Mouse (Mus musculus) cortical plate, adult 2 months (tissue): Measurements from ENCODE around the gene Gm1043. TPM values are rescaled to one million over a fixed set of nuclear protein-coding genes. Genes with fewer than 3 reads are reported as not detected.

Source experiments
- H3K27ac ChIP-seq: fragments of 200-500 bp; 2 replicates; pipeline ENCODE4 v1.5.1; 2012; ENCODE audit warnings: low read length, control low read depth, inconsistent platforms; ENCODE audit not compliant: insufficient read depth
- H3K4me1 ChIP-seq: fragments of 200-500 bp; 2 replicates; pipeline ENCODE4 v1.6.1; 2011; ENCODE audit warnings: low read length; ENCODE audit not compliant: control insufficient read depth, insufficient read depth
- H3K4me3 ChIP-seq: fragments of 200-500 bp; 2 replicates; pipeline ENCODE4 v1.5.1; 2011; ENCODE audit warnings: mild to moderate bottlenecking, low read length, control low read depth; ENCODE audit not compliant: insufficient read depth
- CTCF ChIP-seq: fragments of 200-500 bp; IDR thresholded peaks from 2 replicates; pipeline ENCODE4 v1.5.1; 2011; ENCODE audit warnings: mild to moderate bottlenecking, control low read depth, low read length; ENCODE audit not compliant: insufficient read depth; ENCODE audit errors: extremely low read depth
- POLR2A ChIP-seq: fragments of 200-500 bp; IDR thresholded peaks from 2 replicates; pipeline ENCODE4 v1.6.1; 2011; ENCODE audit warnings: mild to moderate bottlenecking, low read length, control low read depth; ENCODE audit not compliant: insufficient read depth; ENCODE audit errors: extremely low read depth
- polyA plus RNA-seq: library from polyadenylated mRNA; depleted of rRNA; stranded (reverse); fragments of >200 nt; gene quantifications from 2 replicates; pipeline ENCODE4 v1.2.3, GENCODE M21; 2012

Gene Gm1043
- polyA plus RNA-seq, 1 experiment = 20.1 TPM

DNA sequence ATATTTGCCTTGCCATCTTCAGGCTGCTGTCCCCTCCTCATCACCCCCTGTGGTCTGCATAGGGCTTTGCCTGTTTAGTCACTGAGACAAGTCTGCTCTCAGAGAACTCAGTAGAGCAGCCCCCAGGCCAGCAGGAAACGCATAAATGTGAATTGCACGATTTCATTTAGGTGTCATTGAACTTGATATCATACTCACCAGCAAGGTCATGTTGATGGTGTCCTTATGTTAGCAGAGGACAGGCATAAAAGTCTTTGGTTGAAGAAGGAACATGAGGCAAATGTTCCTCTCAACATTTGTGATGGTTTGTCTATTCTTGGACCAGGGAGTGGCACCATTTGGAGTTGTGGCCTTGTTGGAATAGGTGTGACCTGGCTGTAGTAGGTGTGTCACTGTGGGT lies 2.6 kb downstream of the Gm1043 start:
- no peak overlapping the region for H3K4me3 ChIP-seq
- TF ChIP-seq POLR2A (no peak), CTCF (no peak)
- H3K4me1 ChIP-seq = peaks cover 22% of the 10 kb centered on the region
- H3K27ac ChIP-seq = no peak overlapping the region

DNA sequence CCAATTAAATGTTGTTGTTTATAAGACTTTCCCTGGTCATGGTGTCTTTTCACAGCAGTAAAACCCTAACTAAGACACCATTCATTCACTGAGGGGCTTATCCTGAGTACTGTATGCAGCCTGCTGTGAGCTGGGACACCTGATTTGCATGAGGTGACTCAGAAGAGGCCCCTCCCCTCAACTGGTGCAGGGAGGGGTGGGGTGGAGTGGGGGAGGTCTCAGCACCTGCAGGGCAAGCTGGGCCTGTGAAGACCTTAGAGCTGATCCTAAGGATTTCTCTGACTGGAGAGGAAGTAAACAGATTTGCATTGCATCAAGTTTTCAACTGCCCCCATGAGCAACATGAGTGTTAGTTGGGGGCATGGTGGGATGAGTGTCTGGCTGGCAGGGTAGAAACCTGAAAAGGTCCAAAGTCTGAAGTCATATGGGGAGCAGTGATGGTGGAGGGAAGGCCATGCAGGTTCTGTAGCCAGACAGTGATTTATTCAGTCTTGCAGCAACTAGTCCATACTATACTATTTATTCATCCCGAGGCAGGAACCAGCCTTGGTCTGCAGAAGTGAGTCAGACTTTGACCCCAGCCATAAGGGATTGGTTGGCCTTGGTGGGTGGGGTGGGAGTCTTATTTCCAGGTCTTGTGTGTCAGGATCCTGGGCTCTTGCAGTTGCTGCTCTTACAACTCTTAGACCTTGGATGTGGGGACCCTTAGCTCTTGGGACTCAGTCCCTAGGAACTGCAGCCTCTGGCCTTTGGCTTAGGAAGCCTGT lies 3.4 kb downstream of the Gm1043 start:
- TF ChIP-seq CTCF (no peak), POLR2A (no peak)
- no peak overlapping the region for H3K4me3 ChIP-seq
- H3K27ac ChIP-seq = no peak overlapping the region
- peaks cover 16% of the 10 kb centered on the region for H3K4me1 ChIP-seq

DNA sequence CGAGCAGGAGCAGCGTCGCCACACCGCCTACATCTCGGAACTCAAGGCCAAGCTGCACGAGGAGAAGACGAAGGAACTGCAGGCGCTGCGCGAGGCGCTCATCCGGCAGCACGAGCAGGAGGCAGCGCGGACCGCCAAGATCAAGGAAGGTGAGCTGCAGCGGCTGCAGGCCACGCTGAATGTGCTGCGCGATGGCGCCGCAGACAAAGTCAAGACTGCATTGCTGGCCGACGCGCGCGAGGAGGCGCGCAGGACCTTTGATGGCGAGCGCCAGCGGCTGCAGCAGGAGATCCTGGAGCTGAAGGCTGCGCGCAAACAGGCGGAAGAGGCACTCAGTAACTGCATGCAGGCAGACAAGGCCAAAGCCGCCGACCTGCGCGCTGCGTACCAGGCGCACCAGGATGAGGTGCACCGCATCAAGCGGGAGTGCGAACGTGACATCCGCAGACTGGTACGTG lies 6.0 kb downstream of the Gm1043 start:
- H3K4me3 ChIP-seq = no peak overlapping the region
- TF ChIP-seq POLR2A (no peak), CTCF (no peak)
- H3K27ac ChIP-seq = no peak overlapping the region
- H3K4me1 ChIP-seq = peaks cover 7% of the 10 kb centered on the region; the same call in 1 of the 2 replicates

DNA sequence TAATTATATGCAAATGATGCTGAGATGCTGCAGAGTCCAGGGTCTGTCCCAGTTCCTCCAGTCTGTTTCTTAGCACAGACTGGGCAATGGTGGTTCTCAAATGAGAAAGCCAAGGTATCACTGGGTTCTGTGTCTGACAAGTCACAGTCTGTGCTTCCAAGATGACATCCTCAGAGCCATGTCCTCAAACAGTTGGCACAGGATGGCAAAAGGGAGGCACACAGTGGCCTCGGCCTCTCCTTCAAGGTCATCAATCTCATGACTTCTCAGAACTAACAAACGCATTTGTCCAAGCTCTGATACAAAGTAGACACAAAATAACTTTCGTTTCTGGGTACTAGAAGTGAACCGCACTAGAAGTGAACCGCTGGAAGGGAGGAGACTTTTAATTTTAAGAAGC lies 9.8 kb downstream of the Gm1043 start:
- H3K4me3 ChIP-seq = no peak overlapping the region
- H3K27ac ChIP-seq = no peak overlapping the region
- no peak for TF ChIP-seq POLR2A
- TF ChIP-seq CTCF = no peak
- peaks cover 7% of the 10 kb centered on the region; the same call in 1 of the 2 replicates for H3K4me1 ChIP-seq

DNA sequence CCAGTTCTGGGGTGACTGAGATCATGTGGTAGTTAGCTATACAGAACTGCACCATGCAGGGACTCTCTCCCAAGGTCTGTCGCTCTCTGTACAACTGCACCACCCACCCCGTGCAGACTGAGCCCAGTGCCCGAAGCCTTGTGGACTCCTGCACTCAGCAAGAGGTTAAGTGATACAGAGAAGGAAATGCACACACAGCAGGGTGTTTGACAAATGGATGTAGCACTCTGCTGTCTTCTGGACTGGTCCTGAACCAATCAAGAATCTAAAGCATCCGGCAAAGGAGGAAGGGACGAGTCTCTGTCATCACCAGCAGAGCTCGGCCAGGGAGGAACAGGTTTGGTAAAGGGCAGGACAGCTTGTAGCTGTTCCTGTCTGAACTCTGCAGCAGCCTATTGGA lies 12.4 kb downstream of the Gm1043 start:
- H3K4me3 ChIP-seq = no peak overlapping the region

DNA sequence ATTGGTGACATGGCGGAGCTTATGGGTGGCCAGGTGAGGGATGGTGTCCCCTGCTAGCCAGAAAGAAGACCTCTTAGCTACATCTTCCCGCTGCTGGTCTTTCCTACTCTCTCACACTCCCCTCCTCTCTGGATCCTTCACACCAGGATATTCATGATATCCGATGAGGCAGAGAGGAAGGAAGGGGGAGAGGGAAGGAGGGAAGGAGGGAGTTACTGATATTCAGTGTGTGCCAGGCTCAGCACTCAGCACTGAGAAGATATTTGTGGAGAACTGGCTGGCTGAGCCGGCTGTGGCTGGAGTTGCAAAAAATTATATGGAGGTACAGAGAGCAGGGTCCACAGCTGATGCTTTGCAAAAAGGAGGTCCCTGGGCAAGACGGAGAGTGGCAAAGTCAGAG lies 15.6 kb downstream of the Gm1043 start:
- Histone ChIP-seq H3K4me3 (no peak overlapping the region), H3K27ac (no peak overlapping the region), H3K4me1 (peaks cover 11% of the 10 kb centered on the region)
- TF ChIP-seq CTCF = no peak
- TF ChIP-seq POLR2A = no peak

More for the DNA sequence above, 12.4 kb downstream of the Gm1043 start:
- H3K4me1 ChIP-seq = peaks cover 9% of the 10 kb centered on the region; the same call in 1 of the 2 replicates
- TF ChIP-seq CTCF (no peak), POLR2A (no peak)
- no peak overlapping the region for H3K27ac ChIP-seq

DNA sequence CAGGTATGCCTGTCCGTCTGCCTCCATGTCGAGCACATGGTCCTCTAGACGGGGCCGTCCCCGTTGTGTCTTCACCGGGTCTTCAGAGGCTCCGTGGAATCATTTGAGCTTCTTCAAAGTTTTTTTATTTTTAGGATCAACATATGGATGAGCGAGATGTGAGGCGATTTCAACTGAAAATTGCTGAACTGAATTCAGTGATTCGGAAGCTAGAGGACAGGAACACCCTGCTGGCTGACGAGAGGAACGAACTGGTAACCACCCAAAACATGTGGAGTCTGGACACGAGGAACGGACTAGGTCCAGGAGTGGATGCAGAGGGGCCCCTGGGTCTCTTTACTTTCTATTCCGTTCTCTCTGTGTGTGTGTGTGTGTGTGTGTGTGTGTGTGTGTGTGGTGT lies 16.5 kb downstream of the Gm1043 start:
- peaks cover 11% of the 10 kb centered on the region for H3K4me1 ChIP-seq
- TF ChIP-seq POLR2A (no peak), CTCF (no peak)
- no peak overlapping the region for H3K4me3 ChIP-seq
- no peak overlapping the region for H3K27ac ChIP-seq

DNA sequence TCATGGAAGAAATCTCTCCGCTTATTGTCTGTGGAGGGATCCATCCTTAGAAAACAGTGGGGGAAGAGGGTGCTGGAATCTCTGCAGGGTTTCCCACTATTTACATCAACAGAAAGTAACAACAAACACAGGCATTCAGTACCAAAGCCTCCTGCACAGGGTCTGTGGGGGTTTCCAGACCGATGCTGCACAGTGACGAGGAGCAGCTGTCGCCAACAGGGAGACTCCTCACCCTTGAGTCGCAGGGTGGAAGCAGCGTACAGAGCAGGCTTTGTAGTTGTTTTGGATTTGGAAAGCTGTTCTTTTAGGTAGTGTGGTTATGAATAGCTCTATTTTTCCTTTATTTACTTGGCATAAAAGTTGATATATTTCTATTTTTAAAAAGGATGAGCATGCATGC lies 16.9 kb downstream of the Gm1043 start:
- Histone ChIP-seq H3K27ac (no peak overlapping the region), H3K4me1 (peaks cover 11% of the 10 kb centered on the region), H3K4me3 (no peak overlapping the region)
- no peak for TF ChIP-seq POLR2A
- no peak for TF ChIP-seq CTCF

DNA sequence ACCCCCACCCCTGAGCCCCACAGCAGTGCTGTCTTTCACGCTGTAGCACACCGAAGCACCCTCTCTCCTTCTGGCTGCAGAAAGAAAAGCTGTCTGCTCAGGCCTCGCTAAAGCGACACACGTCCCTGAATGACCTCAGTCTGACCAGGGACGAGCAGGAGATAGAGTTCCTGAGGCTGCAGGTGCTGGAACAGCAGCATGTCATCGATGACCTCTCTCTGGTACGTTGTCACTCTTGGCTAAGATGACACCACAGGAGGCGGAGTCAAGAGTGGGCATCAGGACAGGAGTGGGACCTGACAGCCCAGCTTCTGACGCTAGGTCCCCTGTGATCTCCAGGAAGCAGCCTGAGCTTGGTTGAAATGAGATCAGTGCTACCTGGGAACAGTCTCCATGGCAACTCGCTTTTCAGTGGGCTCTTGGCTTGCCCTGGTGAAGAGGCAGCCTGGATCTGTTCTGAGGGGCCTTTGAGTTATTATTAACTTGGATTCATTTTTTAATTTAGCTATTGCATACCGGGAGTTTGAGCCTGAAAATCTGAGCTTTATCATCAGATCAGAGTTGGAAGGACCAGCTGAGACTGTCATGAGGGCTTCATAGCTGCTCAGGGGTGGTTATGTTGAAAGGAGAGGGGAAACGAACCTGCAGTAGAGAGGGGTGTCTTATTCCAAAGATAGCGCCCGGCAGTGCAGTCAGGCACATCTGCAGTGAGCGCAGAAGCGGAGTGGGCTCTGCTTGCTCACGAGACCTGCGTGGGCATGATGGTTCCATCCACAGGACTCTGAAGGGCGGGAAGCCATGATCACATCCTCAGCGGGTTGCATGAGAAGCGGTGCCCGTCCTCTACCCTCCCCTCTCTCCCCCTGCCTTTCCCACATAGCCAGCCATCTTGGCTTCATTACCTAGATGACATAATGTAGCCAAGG lies 20.6 kb downstream of the Gm1043 start:
- TF ChIP-seq CTCF (no peak), POLR2A (no peak)
- Histone ChIP-seq H3K4me1 (peaks cover 9% of the 10 kb centered on the region), H3K4me3 (no peak overlapping the region), H3K27ac (peak overlapping the region; percentile 61)
